ENCODE assay signal across 23 mouse cellular contexts in genomic region chr11:59743712-59744111, GRCm38 (mm10). TPM values are rescaled to one million over a fixed set of nuclear protein-coding genes. Genes with fewer than 3 reads are reported as not detected.
DNase-seq lines count a peak whose midpoint lies in the region; ATAC-seq and TF ChIP-seq lines count a peak whose summit lies in the region.
"Had no signal": no experiment of that assay in that cellular context is flagged by ENCODE, and none has a peak within 500 bp of the region (broad histone marks: within the 10 kb centered on the region; RNA-seq: fewer than 3 reads in every experiment).

No protein-coding gene starts in this region.

- WGBS in embryonic facial prominence, embryonic 14.5 days: 89% methylated on average over 1 of the region's 1 CpGs

- no peak overlapping the region for H3K9ac ChIP-seq in embryonic facial prominence, embryonic 14.5 days (ENCODE audit: low read depth, low read length)
- H3K9ac ChIP-seq: forebrain, embryonic 12.5 days; forebrain, embryonic 15.5 days; hindbrain, embryonic 13.5 days had no signal

- peak overlapping the region; percentile 24; the same call in 1 of the 2 replicates for H3K27ac ChIP-seq in left cerebral cortex, adult 2 months
- no peak overlapping the region for H3K27ac ChIP-seq in embryonic facial prominence, embryonic 14.5 days (replicated peaks; ENCODE audit: low read depth, low read length)
- H3K27ac ChIP-seq: forebrain, embryonic 12.5 days; forebrain, embryonic 15.5 days; gastrocnemius, adult 2 months; hindbrain, embryonic 13.5 days; hindbrain, postnatal 0 days had no signal

- H3K4me2 ChIP-seq in embryonic facial prominence, embryonic 14.5 days (ENCODE audit: low read depth, low read length): no peak overlapping the region
- H3K4me2 ChIP-seq: forebrain, embryonic 12.5 days; forebrain, embryonic 15.5 days; heart, embryonic 11.5 days; hindbrain, embryonic 13.5 days had no signal

- H3K36me3 ChIP-seq in embryonic facial prominence, embryonic 14.5 days (ENCODE audit: control insufficient read depth, insufficient read depth, low read length): peaks cover 84% of the 10 kb centered on the region

- H3K27me3 ChIP-seq in embryonic facial prominence, embryonic 14.5 days (replicated peaks; ENCODE audit: control insufficient read depth, insufficient read depth, low read length): no peaks in the 10 kb centered on the region
- H3K27me3 ChIP-seq: forebrain, embryonic 12.5 days; forebrain, embryonic 15.5 days; hindbrain, embryonic 13.5 days had no signal

- no peak for DNase-seq in frontal cortex, postnatal 10 days (ENCODE audit: low spot score in 2 of 2)
- no peak for DNase-seq in left cerebral cortex, adult 2 months (ENCODE audit: extremely low spot score in 1 of 2, low spot score in 2 of 2)
- no peak for DNase-seq in left cerebral cortex, postnatal 14 days (ENCODE audit: low spot score in 2 of 2)
- peak; percentile 73 for DNase-seq in brain, adult 2 months (ENCODE audit: low read depth, low spot score)
- peak; percentile 3 for DNase-seq in embryonic facial prominence, embryonic 14.5 days (ENCODE audit: low spot score)
- DNase-seq in kidney, adult 18-20 months: no peak
- DNase-seq: adrenal gland, adult 2 months; adrenal gland, postnatal 14 days; cerebellum, adult 11-12 months; cerebellum, adult 9-11 months; gastrocnemius, adult 2 months; gastrocnemius, postnatal 14 days; heart, adult 11 months had no signal

- intact Hi-C loops in left cerebral cortex, adult 2 months (cut with DNase I): no loop called here
- intact Hi-C loops in left cerebral cortex, postnatal 14 days (cut with DNase I): loop anchor here (10.0 kb wide), 1 partner anchor 219 kb away; the partner anchor contains the start of gene Zkscan17

- ATAC-seq in frontal cortex, adult (ENCODE audit: low TSS enrichment): peak; percentile 70
- no peak for ATAC-seq in embryonic facial prominence, embryonic 14.5 days (ENCODE audit: low read depth)
- ATAC-seq in megakaryocyte progenitor cell, adult 5-6 weeks (replicated peaks; ENCODE audit: poor library complexity): no peak
- ATAC-seq: CD4-positive, CD25-positive, alpha-beta regulatory T cell, adult 4 months; forebrain, embryonic 15.5 days; hindbrain, postnatal 0 days; inflammation-experienced regulatory T-cells, adult 6 months had no signal

- no peaks in the 10 kb centered on the region for H3K9me3 ChIP-seq in embryonic facial prominence, embryonic 14.5 days (ENCODE audit: control insufficient read depth, low read length)
- H3K9me3 ChIP-seq: forebrain, embryonic 12.5 days; forebrain, embryonic 15.5 days; hindbrain, embryonic 13.5 days had no signal

- TF ChIP-seq CTCF in left cerebral cortex, adult 2 months (IDR thresholded peaks at IDR 0.05): no peak

- H3K4me3 ChIP-seq in left cerebral cortex, adult 2 months: no peak overlapping the region
- H3K4me3 ChIP-seq in embryonic facial prominence, embryonic 14.5 days (ENCODE audit: low read depth, low read length): no peak overlapping the region
- H3K4me3 ChIP-seq: erythroblast, embryonic 14.5 days; forebrain, embryonic 12.5 days; forebrain, embryonic 15.5 days; gastrocnemius, adult 2 months; hindbrain, embryonic 13.5 days had no signal

- no peaks in the 10 kb centered on the region for H3K4me1 ChIP-seq in embryonic facial prominence, embryonic 14.5 days (ENCODE audit: control insufficient read depth, insufficient read depth, low read length)
- H3K4me1 ChIP-seq: forebrain, embryonic 12.5 days; forebrain, embryonic 15.5 days; hindbrain, embryonic 13.5 days had no signal

RNA-seq across cellular contexts. Expression of gene Pld6, which starts 43.7 kb away (rescaled TPM):
- 1 to 10 TPM in 1 of 2 experiments, under 1 TPM in 1; 0.75 to 1.3 TPM for total RNA-seq in left cerebral cortex, adult 2 months (2021)
- 1 to 10 TPM in 1 of 2 experiments, under 1 TPM in 1; 0.89 to 1.9 TPM for total RNA-seq in left cerebral cortex, postnatal 14 days (2021)
- polyA plus RNA-seq in embryonic facial prominence, embryonic 14.5 days (2014; fragmentation: Nextera tagmentation; extraction: Ambion mirVana): 0.96 and 1.3 TPM in 2 replicates
- total RNA-seq in megakaryocyte progenitor cell, adult 5-6 weeks (2015): 0.37 and 1.1 TPM in 2 replicates
- total RNA-seq in megakaryocyte progenitor cell, adult 5-6 weeks (2017): 0.91 and 1.3 TPM in 2 replicates
- total RNA-seq: gastrocnemius, adult 2 months had no signal
- polyA plus RNA-seq: erythroblast, embryonic 14.5 days had no signal

Comparison
In these comparisons a context has a peak if more than half of its experiments do, and no peak if none do; other contexts are left out.
1. DNase-seq: peak in brain, adult 2 months (single experiment) and embryonic facial prominence, embryonic 14.5 days (single experiment); none in frontal cortex, postnatal 10 days (0 of 2), left cerebral cortex, adult 2 months (0 of 2), left cerebral cortex, postnatal 14 days (0 of 2) and kidney, adult 18-20 months (single experiment).